Mouse (Mus musculus) small intestine, adult 2 months (tissue): ENCODE measurements around the gene Rnf6.

Source experiments
- CTCF ChIP-seq: fragments of 200-500 bp; IDR thresholded peaks from 2 replicates; pipeline ENCODE4 v1.5.1; 2012; ENCODE audit warnings: low read depth, mild to moderate bottlenecking, control low read depth, inconsistent platforms, low read length, moderate library complexity, mixed read lengths; ENCODE audit not compliant: insufficient replicate concordance, insufficient read length; ENCODE audit errors: extremely low read depth
- POLR2A ChIP-seq: fragments of 200-500 bp; IDR thresholded peaks from 2 replicates; pipeline ENCODE4 v1.6.1; 2012; ENCODE audit warnings: low read depth, mild to moderate bottlenecking, control low read depth, inconsistent platforms, low read length, moderate library complexity

DNA sequence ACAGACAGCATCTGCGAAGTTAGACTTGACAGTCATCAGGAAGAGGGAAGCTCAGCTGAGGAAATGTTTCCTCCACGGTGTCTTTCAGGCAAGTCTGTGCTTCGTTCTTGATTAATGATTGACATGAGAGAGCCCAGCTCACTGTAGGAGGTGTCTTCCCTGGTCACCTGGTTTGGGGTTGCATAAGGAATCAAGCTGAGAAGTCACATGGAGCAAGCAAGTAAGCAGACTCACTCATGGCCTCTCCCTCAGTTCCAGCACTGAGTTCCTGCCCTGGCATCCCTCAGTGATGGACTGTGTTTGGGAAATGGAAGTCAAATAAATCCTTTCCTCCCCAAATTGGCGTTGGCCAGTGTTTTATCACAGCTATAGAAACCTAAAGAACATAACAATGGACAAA is 31.3 kb downstream of the Rnf6 start:
- TF ChIP-seq POLR2A (no peak), CTCF (no peak)
